Mouse (Mus musculus): ENCODE data around the gene Il25.
A peak's percentile ranks its signal among the peaks of the same experiment; 100 is the strongest.
"Not testable (repeated sequence)": the region's sequence is repeated elsewhere in the genome, so short reads cannot be mapped to it uniquely, and the experiment has no call there.

The Il25 gene

DNA sequence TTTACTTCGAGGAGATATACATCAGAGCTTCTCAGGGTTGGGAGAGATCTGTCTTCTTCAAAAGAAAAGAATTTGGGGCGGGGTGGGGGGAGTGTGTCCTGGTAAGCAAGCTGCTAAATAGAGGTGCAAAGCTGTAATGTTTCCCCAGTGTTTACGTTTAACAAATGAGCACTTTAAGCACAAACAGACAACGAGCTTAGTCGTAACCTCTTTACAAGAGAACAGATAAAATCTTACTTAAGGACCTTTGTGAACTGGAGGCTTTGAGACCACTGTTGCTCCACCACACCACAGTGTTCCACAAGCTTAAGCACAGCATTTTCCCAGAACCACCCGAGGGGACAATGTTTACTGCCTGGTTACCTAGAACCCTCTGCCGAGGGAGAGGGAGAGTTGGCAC, 5.2 kb upstream of the Il25 start:
- no peak for DNase-seq (ENCODE audit: low spot score)

DNA sequence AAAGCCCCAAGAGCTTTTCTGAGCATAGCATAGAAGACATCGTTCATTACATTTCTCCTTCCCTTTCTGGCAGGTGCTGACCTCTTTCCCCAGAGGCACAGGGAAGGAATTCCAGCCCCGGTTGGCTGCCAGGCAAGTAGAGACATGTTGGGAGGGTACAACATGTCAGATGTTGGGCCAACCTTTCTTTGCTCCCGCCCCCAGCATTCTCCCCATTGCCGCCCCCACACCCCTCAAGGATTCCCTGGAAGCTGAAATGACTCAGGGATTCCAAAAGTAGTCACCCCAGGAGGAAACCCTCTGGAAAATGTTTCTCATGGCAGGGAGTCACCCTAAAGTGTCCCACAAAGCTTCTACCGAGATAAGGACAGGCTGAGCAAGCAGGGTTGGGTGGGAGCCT, 2.7 kb upstream of the Il25 start:
- DNase-seq (ENCODE audit: low spot score): no peak

DNA sequence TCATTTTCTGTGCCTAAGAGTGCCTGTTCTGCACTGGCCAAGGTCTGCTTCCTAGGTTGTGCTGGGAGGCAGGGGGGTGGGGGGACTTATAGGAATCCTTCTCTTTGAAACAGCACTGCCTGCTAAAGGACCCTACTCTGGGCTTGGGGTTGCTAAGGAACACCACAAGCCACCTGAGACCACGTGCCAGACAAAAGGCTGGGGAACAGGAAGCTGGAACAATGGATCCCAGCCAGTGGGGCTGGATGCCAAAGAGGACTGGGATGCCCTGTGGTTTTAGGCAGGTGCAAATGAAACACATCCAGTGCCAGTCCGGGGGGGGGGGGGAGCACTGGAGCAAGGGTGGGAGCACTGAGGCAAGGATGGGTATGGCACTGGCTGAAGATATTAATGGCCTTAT, 2.1 kb upstream of the Il25 start:
- DNase-seq (ENCODE audit: low spot score): no peak

DNA sequence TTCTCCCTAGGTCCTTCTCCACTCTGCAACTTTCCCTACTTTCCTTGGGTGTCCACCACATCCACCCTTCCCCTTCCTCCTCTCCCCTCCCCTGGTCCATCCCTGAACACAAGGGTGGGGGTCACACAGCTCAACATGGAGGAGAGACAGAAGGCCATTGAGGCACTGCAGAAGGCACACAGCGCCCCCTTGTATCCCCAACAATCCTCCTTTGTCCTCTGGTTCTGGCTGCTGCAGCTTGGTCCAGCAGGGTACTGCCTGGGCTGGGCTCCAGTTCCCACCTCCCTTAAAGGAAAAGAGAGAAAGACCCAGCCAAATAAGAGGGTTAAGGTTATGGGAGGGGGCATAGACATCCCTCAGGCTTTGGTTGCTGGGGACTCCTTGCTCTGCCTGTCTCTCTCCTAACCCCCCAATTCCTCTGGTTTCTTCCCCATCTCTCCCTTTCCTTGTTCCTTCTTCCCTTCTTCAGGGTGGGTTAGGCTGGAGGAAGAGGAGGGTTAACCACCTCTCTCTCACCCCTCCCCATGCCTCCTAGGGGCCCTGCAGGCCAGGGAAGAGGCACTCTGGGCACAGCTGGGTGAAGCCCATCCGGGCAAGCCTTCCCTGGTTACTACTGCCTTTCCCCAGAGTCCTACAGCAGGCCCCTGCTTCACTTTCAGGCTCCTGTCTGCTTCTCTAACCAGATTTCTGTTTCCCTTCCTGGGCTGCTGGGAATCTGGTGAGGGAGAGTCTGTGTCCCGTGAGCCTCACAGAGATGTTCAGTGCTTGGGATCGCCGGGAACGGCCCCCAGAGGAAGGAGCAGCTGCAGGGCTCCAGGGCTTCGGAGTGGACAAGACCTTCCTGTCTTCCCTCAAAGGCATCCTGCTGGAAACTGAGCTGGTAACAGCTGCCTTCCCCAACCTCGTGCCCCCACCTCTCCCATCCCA, 3.7 kb downstream of the Il25 start, which contains the start of gene Cmtm5:
Cmtm5 (plus strand) TSS at position 358 of the 927 bp plus-strand sequence.
- DNase-seq (ENCODE audit: low spot score): no peak

DNA sequence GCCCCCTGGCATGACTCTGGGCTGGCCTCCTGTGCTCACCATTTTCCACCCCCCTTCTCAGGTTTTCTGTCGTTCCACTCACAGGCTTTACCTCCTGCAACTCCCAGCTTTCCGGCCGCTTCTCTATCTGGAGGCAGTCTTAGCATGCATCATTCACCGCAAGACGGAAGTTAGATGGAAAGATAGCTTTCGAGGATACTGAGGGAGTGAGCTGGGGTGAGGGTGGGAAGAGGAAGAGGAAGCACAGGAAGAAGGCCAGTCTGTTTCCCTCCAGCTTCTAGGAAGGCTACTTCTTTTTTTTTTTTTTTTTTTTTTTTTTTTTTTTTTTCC, 4.3 kb downstream of the Il25 start:
- no peak for DNase-seq (ENCODE audit: low spot score)

DNA sequence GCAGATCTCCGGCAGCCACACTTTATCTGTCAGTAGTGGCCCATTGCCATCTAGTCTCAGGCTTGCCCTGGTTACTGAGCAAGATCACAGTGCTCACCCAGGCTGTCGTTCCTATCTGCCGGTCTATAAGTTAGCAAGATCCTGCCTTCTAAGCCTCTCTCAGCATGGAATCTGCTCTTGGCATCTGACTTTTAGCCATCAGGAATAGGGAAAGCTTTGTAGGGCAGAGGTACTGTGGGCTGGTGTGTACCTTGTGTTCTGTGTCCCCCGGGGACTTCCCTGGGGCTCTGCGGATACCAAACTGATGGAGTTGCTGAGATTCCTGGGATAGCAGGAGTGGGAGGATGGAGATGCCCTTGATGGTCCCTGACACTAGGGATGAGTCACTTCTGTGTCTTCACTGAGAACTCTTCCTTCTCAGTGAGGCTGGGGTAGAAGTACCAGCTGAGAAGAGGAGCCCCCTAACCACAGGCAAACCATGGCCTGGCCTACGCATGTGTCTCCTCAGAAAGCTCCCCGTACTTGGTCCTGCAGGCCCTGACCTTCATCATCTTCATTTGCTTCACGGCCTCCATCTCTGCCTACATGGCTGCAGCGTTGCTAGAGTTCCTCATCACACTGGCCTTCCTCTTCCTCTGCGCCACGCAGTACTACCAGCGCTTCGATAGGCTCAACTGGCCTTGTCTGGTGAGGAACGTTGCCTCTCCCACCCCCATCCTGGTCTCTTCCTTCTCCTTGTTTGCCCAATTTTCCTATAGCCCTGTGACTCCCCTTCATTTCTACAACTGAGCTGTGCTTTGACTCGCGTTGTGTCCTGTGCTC, 5.1 kb downstream of the Il25 start:
- DNase-seq (ENCODE audit: low spot score): no peak

DNA sequence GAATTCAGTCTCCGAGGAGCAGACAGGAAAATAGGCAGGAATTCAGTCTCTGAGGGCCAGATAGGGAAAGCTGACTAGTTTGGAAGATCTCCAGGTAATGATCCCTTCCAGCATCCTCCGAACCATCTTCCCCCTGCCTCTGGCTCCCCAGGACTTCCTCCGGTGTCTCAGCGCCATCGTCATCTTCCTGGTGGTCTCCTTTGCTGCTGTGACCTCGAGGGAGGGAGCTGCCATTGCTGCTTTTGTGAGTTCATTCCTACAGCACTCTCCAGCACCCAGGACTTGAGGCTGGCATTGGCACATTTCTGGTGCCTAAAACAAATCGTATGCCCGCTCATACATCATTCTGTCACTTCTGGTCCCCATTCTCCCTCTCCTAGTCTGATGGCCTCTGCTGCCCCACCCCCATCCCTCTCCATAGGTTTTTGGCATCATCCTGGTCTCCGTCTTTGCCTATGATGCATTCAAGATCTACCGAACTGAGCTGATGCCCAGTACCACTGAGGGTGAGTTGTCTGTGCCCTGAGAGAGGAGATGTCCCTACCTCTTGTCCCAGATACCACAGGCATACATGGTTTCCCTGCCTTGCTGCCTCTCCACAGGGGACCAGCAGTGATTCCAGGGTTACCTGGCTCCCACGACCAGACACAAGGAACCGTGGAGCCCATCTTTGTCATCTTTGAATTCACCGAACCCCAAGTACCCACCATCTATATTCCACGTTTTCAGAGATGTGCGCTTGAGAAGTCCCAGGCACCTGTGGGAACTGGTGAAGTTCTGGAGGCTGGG, 6.1 kb downstream of the Il25 start:
- DNase-seq (ENCODE audit: low spot score): no peak

DNA sequence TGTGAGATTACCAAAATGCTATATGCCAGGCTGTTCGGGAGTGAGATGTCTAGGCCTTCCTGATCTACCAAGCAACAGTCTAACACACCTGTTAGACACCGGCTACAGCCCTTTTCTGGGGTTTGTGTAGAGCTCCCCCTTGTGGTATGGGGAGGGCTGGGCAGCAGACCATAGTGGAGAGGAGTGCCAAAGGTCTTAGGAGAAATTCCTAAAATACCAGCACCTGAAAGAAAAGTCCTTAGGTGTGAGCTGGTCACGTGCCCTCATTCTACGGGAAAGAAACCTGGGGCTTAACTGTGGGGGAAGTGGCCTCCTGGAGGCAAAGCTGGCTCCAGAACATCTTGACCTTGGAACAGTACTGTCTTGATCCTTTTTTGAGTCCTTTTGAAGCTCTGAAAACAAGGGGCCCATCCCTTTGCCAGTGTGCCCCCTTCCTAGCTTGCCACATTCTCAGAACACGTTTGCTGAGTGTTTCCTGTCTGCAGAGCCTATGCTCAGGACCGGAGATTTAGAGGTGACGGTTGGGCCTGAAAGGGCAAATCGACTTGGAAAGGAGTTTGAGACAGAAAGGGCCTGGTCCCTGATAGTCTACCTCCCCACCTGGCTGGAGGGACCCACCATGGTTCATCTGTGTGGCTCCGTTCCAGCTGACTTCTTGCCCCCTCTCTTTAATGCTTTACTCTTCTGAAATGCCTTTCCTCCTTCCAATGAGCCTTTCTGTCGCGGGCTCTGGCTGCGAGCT, 7.1 kb downstream of the Il25 start:
- DNase-seq (ENCODE audit: low spot score): peak; percentile 83

DNA sequence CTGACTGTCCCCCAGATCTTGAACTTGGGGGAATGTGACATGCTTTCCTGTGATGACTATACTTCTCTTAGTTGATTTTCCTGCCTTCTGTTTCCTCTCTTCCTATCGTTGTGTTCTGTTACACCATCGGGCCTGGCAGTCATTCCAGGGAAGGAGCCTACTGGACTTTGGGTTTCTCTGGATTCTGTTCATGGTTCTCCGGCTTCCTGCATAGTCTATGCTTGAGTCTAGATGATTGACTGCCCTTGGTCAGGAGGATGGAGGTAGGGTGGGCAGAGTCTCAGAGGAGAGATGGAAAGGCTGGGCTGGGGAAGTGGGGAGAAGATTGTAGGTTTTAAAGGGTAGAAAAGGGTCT, 7.7 kb downstream of the Il25 start:
- no peak for DNase-seq (ENCODE audit: low spot score)

DNA sequence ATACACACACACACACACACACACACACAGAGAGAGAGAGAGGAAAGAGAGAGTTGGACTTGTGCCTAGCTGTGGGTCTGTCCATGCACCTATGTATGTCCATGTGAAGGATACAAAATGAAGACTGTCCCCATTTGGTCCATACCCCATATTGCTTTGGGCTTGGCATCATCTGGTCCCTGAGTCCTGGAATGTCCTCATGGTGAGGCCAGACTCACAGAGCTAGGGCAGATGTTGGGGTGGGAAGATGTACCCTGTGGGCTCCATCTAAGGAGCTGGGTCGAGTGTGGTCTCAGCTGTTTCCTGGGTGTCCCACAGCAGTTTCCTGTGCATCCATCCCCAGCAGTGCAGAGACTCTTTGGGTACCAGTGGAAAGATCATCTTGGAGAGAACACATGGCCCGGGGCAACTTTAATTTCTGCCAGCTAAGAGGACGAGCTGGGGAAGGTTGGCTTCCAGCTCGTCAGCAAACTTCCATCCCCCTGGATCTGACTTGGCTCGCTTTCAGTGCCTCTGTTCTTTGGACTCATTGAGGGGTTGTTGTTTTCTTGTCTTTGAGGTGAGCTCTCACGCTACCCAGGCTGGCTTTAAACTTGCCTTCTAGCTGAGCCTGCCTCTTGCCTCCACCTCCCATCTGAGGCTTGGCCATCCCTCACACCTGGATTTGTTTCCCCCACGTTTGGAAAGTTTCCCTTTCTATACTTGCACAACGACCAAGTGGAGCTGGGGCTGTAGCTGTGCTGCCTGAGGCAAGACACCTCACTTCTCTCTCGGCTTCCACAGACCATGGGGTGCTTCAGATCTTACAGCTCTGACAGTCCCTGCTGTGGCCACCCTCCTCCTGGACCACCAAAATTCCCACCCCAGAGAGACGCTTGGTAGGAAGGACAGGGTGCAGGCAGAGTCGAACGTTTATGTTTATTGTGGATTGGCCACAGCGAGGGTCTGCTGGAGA, 8.8 kb downstream of the Il25 start:
- DNase-seq (ENCODE audit: low spot score): no peak

DNA sequence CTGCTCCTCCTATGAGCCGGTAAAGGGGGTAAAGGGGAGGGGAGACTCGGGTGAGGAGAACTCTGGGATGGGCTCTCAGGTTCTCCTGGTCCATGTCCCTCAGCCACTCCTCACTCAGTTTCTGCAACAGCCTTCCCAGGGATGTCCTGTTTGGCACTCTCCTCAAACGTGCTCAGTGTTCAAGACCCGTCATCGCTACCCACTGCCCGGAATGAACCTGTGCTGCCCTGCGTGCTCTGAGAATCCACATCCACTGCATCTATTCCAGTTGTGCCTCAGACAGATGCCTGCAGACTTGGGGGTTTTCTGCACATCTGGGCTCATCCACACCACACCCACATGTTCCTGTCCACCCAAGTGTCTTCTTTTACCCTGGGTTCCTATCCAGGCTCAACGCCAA, 10.0 kb downstream of the Il25 start:
- DNase-seq (ENCODE audit: low spot score): no peak

DNA sequence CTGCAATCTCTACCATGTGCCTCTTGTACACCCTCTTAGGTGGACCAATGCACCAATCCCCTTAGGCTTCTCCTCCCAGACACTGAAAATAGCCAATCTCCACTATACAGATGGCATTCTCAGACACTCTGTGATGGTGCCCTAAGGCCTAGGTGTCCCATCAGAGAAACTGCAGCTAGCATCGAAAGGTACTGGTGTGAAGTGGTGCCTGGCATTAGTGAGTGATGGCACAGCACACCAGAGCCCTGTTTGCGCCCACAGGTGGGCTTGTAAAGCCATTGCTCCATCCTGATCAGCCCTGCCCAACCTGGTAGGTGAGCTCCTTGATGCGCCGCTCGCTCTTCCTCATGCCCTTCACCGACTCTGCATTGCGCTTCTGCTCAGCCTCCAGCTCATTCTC, 11.5 kb downstream of the Il25 start:
- no peak for DNase-seq (ENCODE audit: low spot score)

DNA sequence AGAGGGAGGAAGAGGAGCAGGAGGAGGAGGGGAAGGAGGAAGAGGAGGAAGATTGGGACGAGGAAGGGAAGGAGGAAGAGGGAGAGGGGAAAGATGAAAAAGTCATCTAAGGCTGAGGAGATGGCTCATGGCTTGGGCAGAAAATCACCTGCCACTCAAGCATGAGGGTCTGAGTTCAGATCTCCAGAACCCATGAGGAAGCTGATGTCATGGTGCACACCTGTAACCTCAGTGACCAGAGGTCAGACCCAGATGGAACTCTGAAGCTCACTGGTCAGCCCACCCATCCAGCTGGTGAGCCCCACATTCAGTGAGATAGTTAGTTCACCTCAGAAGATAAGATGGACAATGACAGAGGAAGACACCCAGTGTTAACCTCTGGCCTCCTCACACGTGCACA, 12.4 kb downstream of the Il25 start:
- DNase-seq (ENCODE audit: low spot score): no peak

DNA sequence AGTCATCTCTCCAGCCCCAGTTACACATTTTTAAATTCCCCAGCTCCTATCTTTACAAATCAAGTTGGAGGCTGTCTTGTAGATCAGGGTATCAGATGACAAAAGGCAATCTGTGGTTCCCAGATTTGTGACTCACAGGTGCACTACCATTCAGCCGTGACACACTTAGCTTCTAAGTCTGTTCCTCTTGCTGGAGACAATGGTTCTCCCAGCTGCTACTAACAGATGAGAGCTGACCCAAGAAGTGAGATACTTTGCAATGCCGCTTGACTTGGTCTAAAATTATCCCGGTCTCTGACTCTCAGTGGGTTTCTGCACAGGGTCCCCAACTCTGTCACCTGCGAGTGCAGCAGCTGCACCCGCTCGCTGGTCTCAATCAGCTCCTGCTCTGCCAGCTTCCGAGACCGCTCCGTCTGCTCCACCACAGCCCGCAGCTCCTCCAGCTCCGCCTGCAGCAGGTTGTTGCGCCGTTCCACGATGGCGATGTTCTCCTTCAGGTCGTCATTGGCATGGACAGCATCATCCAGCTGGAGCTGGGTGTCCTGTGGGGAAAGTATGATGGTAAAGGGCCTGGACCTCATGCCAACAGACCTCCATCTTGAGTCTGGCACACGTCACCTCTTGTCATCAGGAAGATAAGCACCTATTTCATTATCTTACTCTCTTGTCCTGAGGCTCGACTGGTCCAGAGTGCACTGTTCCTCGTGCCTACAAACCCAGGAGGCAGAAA, 13.6 kb downstream of the Il25 start:
- DNase-seq (ENCODE audit: low spot score): no peak

DNA sequence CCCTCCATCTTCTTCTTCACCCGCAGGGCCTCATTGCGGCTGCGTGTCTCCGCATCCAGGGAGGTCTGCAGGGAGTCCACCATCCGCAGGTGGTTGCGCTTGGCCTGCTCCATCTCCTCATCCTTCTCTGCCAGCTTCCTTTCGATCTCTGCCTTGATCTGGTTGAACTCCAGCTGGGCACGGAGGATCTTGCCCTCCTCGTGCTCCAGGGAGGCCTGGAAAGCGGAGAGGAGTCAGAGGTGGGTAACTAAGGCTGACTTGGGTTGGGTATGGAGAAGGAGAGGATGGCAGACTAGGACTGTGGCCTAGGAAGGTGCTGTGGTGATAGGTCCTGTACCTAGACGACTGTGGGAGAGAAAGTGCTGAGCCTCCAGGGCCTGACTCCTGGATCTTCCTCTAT, 14.5 kb downstream of the Il25 start:
- DNase-seq (ENCODE audit: low spot score): not testable (repeated sequence)

DNA sequence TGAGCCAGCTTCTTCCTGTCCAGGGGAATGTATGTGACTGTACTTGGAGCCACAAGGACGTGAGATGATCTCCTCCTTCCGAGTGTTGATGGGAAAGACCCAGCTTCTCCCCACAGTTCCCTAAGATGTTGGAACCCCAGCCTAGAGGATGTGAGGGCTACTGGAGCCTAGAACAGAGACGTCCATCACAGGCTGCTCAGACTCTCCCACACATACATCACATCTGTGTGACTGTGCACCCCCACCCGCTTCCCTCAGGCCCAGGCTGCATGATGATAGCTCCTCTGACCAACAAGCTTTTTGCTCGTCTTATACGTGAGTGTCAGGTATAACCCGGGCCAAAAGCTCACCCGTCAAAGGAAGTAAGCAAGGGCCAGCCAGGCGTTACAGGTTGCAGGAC, 16.3 kb downstream of the Il25 start:
- no peak for DNase-seq (ENCODE audit: low spot score)

DNA sequence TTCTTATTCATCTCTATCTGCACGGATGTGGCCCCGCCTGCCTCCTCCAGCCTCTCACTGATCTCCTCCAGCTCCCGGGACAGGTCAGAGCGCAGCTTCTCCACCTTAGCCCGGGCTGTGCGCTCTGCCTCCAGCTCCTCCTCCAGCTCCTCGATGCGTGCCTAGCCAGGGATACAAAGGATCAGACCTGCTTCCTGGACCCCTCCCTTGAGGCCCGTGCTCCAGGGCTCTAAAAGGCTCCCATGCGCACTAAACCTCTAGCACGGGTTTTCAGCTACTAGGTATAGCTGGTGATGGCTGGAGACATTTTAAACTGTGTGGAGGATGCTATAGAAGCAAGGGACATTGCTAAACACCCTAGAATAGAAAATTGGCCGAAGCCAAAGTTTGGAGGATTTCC, 18.0 kb downstream of the Il25 start:
- DNase-seq (ENCODE audit: low spot score): no peak

DNA sequence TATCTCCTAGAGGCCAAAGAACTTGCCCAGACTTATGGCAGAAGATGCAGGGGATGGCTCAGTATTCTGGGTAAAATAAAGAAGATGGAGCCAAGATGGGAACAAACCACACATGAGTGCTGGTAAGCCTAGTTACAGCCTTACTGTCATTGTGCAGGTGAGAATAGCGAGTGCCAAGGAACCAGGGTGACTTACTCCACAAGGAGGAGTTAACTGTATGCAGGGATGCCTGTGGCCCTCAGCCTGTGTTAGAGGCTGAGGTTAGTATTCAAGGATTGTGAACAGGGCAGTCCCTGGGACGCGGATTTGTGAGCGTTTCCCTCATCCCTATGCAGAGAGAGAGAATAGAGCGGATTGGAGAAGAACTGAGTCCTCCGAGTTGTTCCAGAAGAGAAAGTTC, 19.1 kb downstream of the Il25 start:
- DNase-seq (ENCODE audit: low spot score): no peak

DNA sequence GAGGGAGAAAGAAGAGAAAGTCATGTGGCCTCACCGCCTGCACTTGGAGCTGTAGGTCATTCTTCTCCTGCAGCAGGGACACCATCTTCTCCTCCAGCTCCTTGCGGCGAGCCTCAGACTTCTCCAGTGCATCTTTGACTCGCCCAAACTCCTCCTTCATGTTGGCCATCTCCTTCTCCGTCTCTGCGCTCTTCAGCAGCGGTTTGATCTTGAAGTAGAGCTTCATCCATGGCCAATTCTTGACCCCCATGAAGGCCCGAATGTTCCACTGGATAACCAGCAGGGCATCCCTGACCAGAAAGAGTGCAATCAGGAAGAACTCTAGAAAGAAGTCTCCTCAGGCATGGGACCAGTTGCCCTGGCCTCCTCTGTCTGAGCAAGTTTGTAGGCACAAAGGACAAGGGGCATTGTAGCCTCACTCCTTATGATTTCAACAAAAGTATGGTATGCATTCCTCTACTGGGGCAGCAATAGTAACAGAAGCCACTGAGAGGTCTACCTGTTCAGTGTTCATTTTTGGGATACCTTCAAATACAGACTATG, 21.2 kb downstream of the Il25 start:
- no peak for DNase-seq (ENCODE audit: low spot score)

DNA sequence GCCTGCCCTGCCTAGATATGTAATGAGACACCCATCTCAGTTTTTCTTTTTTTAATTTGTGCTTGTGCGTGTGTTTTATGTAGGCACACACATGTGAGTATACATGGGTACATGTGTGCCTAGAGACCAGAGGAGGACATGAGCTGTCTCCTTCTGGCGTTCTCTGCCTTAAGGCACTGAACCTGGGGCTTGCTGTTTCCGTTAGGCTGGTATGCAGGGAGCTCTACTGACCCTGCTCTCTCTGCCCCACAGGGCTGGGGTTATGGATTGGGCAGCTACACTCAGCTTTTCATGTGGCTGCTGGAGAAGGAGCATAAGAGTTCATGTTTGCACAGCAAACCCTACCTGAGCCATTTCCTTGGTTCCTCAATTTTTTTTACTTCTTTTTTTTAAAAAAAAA, 22.0 kb downstream of the Il25 start:
- no peak for DNase-seq (ENCODE audit: low spot score)

Data from retina, embryonic 14.5 days (tissue).